Mouse (Mus musculus): Measurements from ENCODE around the gene Olfr603.
"Not testable (repeated sequence)": the region's sequence is repeated elsewhere in the genome, so short reads cannot be mapped to it uniquely, and the experiment has no call there.

Gene Olfr603

DNA sequence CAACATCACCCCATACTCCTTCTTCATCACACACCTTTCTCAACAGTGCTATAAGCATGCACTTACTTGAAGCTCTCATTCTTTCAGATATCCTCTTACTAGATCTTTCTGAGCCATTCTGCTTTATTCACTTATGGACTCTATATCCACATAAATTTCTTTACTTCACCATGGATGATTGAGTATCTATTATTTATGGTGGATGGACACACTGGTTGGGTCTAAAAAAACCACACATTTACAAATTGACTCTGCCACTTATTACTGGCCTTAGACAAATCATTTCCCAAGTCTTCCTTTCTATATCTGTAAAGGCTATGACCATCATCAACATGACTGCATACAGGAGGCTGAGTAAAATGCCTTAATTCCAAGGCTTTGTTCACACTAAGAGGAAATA is at the start of gene Olfr603:
Gene Olfr603 (minus strand): TSS at position 101 of the 400 bp plus-strand sequence.
- no peak for DNase-seq

GRCm38 (mm10) chr7:103414772-103415171 is 28.8 kb upstream of the Olfr603 start, which contains the start of gene Usp17lc:
TSS of gene Usp17lc (plus strand) at chr7:103415072.
- DNase-seq = not testable (repeated sequence)

GRCm38 (mm10) chr7:103406521-103407055 is 20.6 kb upstream of the Olfr603 start:
- DNase-seq = not testable (repeated sequence)

- DNase-seq = no peak
These were observed 13.0 kb upstream of the Olfr603 start for GRCm38 (mm10) chr7:103398981-103399380.

- no peak for DNase-seq
These were observed 11.8 kb upstream of the Olfr603 start for GRCm38 (mm10) chr7:103397758-103398157.

DNA sequence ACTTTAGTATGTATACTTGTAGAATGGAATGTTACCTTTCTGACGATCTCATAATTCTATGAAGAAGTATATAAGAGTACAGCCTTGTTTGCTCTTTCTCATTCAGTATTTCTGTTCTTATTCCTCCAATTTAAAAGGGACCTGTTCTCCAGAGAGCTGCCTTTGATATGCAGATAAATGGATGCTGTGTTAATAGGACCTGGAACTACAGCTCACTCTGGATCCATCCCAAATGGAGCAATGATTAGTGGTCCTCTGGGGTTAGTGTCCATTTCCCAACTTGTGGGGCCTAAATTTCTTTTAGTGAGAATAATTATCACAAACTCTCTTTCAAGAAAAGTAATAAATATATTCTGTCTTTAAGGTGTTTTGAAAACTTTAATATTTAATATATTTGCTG is 23.4 kb downstream of the Olfr603 start, which contains the start of gene Olfr601:
Gene Olfr601 (minus strand): TSS at position 101 of the 400 bp plus-strand sequence.
- no peak for DNase-seq

DNA sequence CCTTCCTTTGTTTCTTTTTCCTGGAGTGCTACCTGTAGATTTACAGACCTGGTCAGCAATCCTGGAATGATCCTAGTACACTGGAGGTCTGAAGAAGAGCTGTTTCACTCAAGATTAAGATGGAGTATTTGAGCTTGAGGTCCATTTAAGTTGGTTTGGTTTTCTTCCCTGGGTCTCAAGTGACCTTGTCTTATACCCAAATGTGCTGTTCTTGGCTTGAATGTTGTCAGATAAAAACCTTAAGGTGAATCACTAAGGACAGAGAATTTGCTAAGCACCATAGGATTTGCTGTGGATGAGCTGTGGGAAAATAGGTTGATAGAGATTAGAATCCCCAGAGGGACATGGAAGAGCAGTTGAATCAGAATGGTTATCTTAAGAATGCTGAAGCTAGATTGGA is 36.4 kb downstream of the Olfr603 start, which contains the start of gene Olfr600:
Gene Olfr600 (minus strand): TSS at position 101 of the 400 bp plus-strand sequence.
- DNase-seq = no peak

GRCm38 (mm10) chr7:103335617-103336016 is 50.4 kb downstream of the Olfr603 start, which contains the start of gene Olfr599:
TSS of gene Olfr599 (plus strand) at chr7:103335917.
- no peak for DNase-seq

Data from lung, postnatal 10 days (tissue).